Mouse (Mus musculus) thymus, postnatal 0 days (tissue): ENCODE data around the gene Syndig1l. TPM values are rescaled to one million over a fixed set of nuclear protein-coding genes. Genes with fewer than 3 reads are reported as not detected.

Source experiments
- DNase-seq: peaks from one replicate; pipeline ENCODE4 v3.0.0-alpha.2; 2015; ENCODE audit warnings: low spot score
- polyA plus RNA-seq: library from polyadenylated mRNA; unstranded; fragments of >200 nt; fragmentation: Nextera tagmentation; extraction: Ambion mirVana; gene quantifications from 2 replicates; pipeline ENCODE4 v1.2.1, GENCODE M21; 2015

The Syndig1l gene
- polyA plus RNA-seq, result 0.09 TPM in 2 replicates

DNA sequence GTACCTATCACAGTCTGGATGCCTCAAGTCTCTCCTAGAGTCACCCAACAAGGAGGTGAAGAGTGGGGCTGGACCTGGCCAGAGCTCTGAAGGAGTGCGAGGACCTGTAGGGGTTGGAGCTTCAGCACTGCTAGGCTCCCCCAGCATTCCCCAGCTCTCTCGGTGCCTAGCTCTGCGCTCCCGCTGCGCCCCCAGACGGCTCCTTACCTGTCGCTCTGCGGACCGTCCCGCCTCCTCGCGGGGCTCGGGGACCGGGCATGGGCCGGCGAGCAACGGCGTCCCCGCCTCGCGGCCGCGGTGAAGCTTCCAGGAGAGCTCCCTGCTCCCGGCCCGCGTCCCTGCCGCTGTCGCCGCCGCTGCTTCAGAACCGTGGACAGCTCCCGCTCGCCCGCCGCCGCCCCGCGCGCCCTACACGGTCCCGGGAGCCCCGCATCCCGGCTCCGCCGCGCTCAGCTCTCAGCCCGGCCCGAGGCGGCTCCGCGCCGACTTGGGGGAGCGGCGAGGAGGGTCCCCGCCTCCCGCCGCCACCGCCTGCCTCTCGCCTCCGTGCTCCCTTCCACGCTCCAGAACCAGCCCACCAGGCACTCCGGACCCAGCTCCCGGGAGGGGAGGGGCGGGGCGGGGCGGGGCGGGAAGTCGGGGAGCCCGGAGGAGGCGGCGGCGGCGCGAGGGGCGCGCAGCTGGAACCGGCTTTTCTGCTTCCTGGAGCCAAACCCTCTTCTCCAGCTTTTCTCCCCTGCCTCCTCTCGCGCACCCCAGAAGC, at the start of gene Syndig1l:
Gene Syndig1l (minus strand): TSS at position 513 of the 763 bp plus-strand sequence.
- peak; percentile 68 for DNase-seq

DNA sequence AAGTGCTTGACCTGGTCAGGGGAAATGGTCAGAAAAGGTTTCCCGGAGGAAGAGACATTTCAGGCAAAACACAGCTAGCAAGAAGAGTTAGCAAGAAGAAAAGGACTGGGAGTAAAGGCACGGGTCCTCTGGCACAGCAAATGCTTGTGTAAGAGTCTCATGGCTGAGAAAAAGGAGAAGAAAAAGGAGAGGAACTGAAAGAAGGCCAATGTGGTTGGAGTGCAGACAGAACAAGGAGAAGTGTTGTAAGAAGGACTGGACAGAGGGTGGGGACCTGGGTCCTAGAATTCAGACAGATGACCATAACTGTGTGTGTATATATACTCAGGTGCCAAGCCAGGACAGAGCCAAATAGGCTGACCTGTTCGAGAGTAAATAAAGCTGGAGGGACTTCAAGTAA, 49.5 kb upstream of the Syndig1l start:
- no peak for DNase-seq

DNA sequence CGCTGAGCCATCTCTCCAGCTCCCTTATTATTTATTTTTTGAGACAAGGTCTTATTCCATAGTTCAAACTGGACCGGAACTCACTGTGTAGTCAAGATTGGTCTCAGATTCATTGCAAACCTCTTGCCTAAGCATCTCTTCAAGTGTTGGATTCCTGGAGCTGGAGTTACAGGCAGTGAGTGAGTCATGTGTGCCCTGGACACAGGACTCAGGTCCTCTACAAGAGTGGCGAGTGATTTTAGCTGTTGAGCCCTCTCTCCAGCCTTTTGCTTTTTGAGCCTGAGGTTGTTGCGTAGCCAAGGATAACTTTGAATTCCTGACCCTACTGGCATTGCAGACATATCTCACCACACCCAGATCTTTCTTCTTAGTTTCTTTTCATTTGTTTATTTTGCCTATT, 47.1 kb upstream of the Syndig1l start:
- no peak for DNase-seq

DNA sequence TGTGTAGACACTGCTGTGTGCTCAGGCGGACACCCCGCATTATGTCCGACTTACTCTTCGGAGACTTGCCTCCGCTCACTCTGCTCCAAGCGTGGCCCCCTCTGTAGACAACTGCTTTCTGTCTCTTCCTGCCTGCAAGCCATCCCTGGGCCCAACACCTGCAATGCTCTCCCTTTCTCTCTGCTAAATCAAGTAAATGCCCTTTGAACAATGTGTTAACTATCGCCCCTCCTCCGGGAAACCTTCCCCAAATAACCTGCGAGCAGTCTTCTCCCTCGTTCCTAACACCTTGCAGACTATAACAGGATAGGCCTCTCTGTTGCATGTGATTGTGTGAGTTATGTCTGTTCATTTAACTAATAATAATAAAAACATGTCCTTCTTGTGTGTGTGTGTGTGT, 44.9 kb upstream of the Syndig1l start:
- no peak for DNase-seq

DNA sequence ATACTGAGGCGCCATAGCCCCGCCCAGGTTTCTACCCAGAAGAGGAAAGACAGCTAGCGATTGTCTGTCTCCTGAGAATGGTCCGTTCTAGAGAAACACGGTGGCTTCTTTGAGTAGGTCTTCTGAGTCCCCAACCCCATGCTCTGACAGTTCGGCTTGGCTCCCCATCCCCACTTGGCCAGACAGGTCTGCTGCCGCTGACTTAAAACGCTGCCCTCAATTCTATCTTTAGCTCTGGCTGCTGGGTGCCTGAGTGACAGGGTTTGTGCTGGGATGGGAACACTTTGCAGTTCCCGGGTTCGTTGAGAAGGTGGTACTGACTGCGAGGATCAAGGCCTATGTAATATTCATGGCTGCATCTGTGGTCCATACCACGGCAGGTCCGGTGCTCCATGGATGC, 34.7 kb upstream of the Syndig1l start:
- DNase-seq, result no peak

DNA sequence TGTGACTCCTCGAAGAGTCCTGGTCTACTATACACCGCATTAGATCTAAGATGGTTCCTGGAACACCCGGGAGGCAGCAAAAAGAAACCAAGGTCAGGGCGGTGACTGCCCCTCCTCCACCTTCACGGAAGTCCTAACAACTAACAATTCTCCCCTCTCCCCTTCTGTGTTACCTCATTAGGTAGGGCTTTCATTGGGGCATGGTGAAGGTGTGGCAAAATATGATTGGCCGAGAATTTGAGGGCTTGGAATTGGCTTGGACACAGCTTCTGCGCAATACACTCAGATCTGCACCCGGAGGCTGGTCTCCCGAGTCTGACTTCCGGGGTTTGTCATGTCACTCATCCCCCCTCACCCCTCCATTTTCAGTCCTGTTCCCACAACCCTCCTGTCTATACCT, 29.8 kb upstream of the Syndig1l start:
- no peak for DNase-seq

DNA sequence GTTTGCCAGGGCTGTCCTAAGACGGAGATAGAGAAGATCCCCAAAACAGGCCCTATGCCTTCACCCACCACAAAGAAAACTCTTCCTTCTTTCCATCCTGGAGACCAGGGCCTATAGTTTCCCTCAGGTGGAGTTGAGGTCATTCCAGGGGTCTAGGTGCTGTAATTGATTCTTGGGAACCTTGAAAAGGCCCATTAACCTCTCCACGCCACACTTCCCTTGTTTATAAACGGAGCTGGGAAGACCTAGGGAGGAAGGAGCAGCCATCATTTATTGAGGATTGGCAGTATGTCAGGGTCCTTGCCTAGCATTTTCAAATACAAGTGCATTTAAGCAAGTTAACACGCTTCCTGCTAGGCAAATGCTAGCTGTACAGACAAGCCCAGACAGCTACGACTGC, 28.8 kb upstream of the Syndig1l start:
- DNase-seq, result no peak

DNA sequence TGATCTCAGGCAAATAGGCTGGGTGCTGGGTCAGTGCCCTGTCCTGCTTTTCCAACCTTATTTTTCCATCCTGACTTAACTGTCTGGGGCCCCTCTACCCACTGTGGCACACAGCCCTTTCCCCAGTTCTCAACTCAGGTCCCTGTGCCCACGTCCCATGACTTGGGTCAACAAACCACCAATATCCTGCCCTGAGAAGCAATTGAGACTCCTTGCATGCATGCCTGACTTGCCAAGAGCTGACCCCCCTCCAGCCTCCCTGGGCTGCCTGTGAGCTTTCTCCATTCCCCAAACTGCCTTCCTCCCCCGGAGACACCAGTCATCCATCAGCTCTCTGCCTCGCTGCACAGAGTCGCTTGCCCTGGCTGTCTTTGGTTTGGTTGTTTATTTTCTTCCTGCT, 28.4 kb upstream of the Syndig1l start:
- DNase-seq, result no peak

DNA sequence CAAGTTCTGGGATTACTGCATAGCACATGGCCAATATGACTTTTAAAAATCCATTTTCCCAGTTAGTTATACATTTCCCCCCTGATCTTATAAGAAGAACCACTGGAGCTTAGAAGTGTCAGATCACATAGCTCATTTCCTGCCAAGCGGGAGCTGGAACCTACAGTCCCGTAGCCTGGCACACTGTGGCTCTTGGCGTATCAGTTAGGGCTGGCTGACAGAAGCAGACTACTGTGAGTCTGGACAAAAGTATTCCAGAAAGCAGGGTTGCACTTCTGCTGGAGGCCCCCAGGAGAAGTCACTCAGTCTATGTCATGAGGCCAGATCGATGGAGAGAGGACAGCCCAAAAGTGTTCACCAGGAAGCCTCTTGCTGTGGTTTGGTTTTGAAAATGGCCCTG, 27.8 kb upstream of the Syndig1l start:
- no peak for DNase-seq

DNA sequence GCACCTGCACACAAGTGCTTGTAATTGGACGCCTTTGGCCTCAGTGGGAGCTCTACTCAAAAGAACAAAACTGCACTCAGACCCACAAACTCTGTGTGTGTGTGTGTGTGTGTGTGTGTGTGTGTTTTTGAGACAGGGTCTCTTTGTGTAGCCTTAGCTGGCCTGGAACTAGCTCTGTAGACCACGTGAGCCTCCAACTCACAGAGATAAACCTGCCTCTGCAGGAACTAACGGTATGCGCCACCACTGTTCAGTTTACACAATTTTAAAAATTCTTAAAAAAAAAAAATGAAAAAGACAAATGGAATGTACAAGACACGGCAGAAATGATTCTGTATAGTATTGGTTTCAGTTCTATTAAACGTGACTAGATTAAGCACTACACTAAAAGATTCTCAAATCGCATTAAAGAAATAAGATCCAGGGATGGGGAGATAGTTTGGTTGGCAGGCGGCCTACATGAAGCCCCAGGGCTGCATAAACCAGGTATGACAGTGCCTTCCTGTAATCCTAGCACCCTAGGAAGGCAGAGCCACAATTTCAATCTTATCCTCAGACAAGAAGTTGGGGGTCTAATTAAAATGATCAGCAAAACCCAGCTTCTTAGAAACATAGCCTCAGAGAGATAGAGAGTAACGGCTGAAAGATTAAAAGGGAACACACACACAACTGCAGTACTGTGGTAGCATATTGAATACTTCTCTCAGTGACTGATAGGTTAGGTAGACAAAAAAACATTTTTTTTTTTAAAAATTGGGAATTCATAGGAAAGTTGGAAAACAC, 20.0 kb upstream of the Syndig1l start:
- DNase-seq, result no peak

DNA sequence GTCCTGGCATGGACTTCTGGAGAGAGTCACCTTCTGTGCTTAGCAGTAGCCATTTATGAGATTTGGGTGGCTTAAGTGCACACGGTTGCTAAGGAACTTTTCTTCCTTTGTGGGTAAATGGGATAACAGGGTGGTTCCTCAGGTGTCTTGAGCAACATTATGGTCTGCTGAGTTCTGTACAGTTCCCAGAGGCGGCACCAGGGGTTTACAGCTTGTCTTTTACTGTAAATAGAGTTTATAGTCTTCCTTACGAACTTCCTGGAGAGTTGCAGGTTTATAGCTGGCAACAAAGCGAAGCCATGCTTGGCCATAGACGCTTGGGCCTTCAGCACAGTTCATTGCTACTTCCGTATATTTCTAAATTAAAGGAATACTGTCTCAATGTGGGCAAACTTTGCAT, 15.9 kb upstream of the Syndig1l start:
- no peak for DNase-seq

DNA sequence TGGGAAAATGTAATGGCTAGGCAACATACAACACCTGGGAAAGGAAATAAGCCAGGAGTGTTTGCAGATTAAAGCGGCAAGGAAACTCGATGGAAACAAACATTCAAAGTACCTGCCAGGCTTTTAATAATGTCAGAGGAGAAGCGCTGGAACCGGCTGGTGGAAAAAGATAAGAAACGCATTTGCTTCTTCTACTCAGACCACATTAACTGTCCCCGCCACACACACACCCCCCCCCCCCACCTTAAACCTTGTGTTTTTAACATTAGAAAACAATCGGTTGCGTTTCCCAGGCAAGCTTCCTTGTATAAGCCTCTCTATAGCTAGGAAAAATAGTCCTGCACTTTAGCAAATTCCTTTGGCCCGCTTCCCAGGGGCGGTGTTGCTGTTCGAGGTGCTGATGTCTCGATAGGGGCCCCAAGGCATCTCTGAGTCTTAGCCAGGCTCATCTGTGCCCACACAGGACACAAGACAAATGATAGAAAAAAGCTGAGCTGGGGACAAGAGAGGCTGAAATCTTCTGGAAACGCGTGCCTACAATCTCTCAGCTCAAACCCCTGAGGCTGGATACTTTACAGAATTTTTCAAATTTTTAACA, 11.3 kb upstream of the Syndig1l start:
- no peak for DNase-seq

DNA sequence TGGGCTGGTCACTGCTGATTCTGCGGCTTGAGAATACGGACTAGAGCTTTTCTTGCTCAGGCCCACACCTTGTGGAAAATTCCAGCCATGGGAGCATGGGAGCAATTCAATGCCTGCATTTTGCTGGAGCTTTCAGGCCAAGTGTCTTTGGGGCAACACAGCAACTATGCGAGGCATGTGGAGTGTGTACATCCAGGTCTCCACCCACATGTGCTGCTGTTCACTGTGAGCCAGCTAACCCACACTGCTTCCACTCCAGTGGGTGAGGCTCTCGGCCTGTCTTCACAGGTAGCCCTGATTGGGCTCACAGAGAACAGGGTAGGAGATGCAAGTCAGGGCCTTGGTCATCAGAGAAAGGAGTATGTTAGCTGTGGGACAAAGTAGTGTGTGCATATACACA, 9.2 kb upstream of the Syndig1l start:
- no peak for DNase-seq

DNA sequence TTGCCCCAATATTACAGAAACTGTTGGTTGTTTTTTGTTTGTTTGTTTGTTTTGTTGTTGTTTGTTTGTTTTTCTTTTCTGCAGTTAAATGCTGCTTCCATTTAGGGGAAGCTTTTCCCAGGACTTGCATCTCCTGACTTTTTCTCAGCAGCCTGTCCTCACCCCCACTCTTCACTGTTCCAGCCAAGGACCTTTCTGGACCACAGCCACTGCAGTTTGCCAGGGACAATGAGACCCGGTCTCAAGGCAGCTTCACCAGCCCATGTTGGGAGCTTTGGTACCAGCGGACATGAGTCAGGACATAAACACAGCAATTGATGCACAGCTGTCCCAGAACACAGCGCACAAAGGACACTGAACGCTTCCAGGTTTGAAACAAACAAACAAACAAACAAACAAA, 8.3 kb upstream of the Syndig1l start:
- no peak for DNase-seq

DNA sequence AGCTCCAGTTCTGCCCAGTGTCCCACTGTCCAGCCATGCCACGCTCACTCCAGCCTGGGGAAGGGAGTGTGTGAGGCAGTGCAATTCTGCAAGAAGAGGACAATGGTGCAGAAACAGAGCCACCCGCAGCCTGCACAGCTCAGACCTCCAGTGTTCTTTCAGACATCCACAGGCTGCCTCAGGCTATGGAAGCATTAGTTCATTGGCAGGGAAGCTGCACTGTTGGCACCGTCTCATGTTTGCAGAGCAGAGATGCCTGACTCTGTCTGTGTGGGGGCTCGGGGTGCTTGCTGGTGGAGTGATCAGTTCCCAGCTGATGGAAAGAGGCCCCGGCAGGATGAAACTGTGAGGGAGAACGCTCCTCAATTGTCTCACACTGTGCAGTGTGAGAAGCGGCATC, 4.0 kb upstream of the Syndig1l start:
- DNase-seq, result no peak

DNA sequence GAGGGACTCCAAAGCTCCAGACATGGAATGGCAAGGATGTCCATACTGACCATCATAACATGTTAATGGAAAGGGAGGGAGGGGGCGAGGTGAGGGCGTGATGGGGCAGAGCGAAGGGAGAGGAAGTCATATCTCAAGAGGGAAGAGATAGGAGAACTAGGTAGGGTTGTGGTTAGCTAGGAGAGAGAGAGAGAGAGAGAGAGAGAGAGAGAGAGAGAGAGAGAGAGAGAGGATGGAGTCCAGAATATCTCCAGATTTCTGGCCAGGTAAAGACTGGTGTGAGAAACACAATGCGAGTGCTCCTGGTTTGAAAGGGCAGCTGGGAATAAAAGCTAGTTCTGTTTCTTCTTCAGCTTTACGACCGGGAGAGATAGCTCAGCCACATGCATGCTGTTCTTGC, 6.5 kb downstream of the Syndig1l start:
- DNase-seq, result no peak

DNA sequence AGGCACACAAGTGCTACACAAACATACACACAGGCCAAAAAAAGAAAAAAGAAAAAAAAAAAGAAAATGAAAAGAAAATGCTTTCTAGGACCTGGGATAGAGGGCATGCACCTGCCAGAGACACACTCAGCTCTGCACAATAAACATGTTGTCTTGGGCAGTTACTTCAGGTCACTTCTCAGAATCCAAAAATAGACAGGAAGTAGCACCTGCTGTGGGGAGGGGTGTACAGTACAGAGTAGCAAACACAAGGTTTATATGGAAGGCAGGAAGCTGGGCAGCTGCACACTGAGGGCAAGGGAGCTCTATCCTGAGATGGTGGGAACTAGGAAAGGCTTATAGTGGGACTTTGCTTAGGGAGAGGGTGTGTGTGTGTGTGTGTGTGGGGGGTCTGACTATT, 7.3 kb downstream of the Syndig1l start:
- DNase-seq, result peak; percentile 44

DNA sequence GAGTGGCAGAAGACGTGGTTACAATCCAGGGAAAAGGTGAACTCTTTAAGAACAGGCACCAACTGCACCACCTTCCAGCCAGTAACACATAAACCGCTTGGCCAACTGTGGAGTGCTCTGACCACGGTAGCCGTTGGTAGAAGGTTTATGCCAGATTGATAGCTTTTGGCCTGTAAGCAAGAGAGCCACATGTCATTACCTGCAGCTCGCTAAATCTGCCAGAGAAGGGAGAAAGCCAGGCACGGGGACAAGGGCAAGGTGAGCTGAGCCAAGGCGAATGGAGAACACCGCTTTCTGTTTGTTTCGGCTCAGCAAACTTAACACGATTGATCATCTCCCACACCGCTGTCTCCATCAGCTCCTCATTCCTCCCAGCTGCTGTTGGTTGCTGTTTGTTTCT, 9.6 kb downstream of the Syndig1l start:
- DNase-seq, result no peak

DNA sequence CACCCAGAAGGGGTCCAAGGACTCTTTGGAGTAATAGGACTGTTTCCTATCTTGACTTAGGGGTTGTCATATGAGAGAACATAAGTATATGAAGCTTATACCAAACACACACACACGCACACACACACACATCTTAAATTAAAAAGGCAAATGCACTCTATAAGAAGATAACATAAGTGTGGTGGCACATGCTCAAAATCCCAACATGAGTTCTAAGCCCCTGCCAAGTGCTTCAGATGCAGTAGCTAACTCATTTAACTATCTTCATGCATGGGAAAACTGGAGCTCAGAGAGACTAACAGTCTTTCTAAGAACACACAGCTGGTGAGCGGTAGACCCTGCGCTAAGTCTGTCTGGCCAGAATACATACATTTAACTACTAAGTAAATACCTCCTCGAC, 11.1 kb downstream of the Syndig1l start:
- DNase-seq, result no peak

DNA sequence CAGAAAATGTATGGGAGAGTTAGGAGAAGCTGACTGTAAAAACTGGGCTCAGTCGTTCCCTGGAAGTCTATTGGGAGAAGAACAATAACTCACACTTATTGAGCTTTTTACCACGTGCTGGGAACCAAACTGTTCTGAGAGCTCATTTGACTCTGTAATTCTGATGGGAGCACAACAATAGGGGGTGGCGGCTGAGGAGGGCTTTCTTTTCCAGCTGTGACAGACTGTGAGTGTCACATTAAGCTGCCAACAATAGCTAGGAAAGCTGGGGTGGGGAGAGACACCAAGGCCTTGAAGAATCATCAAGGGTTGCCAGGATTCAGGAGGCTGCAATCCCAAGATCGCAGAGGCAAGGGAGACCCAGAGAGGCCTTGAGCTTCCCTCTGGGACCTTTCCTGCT, 12.5 kb downstream of the Syndig1l start:
- DNase-seq, result no peak

DNA sequence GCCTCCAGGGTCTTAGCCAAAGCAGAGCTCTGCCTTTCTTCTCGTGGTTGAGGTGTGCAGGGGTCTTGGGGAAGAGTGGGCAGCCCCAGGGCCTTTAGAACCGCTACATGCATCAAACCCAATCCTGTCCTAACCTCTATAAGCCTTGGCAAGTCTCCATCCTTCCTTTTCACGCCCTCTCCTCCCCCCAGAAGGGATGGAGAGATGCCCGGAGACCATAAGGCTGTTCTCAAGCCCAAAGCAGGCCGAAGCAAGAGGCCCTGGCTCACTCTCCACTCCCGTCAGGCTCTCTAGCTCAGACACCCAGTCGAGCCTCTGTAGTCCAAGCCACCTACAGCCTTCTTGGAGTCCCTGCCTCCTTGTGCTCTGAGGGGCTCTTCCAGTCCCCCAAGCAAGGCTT, 14.1 kb downstream of the Syndig1l start:
- DNase-seq, result no peak

DNA sequence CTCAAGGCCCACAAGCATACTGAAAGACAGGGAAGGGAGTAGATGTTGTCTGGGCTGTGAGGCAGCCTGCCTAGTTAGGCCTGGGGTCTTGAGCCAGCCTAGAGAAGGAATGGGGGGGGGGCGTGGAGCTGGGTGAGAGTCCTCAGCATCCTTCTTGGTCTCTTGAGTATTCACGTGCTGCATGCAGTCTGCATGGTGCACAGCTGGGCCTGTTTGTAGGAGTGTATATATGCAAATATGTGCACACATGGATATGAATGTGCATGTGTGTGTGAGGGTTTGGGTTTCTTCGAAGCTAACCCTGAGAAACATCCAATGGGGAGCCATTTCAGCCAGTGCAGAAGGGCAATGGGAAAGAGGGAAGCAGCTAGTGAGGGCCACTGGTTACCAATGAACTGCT, 22.6 kb downstream of the Syndig1l start:
- DNase-seq, result no peak
